Mouse (Mus musculus): Measurements from ENCODE around the gene Afdn. TPM values are rescaled to one million over a fixed set of nuclear protein-coding genes. Genes with fewer than 3 reads are reported as not detected.
"Not testable (repeated sequence)": the region's sequence is repeated elsewhere in the genome, so short reads cannot be mapped to it uniquely, and the experiment has no call there.

Afdn gene
- total RNA-seq, 2 experiments from 2014 or later = 0.59 to 10.6 TPM

- not testable (repeated sequence) for ATAC-seq (replicated peaks; ENCODE audit: low FRiP score, low TSS enrichment, poor library complexity, severe bottlenecking)
Measured at GRCm38 (mm10) chr17:13853883-13854282, 93.5 kb downstream of the Afdn start.

DNA sequence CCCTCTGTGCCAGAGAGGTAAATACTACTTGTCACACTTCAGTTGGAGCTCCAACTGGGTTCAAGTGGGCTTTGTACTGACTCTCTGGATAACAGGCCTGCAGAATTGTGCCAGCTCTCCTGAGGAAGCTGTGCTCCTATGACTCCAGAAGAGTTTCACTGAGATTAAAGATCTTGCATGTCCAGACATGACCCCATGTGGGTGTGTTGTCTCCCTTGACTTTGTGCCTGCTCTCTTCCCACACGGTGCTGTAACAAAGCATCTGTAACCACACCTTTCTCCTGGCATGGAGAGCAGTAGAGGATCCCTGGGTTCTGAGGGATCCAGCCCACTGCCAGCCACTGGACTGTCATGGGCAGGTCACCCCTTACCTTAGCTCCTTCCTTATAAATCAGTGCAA lies 95.1 kb downstream of the Afdn start:
- no peak for ATAC-seq (replicated peaks; ENCODE audit: low FRiP score, low TSS enrichment, poor library complexity, severe bottlenecking)

GRCm38 (mm10) chr17:13856429-13857090 lies 96.2 kb downstream of the Afdn start:
- no peak for ATAC-seq (replicated peaks; ENCODE audit: low FRiP score, low TSS enrichment, poor library complexity, severe bottlenecking)

- ATAC-seq (replicated peaks; ENCODE audit: low FRiP score, low TSS enrichment, poor library complexity, severe bottlenecking) = no peak
Measured at GRCm38 (mm10) chr17:13865340-13865739, 105.0 kb downstream of the Afdn start.

- no peak for ATAC-seq (replicated peaks; ENCODE audit: low FRiP score, low TSS enrichment, poor library complexity, severe bottlenecking)
Measured at GRCm38 (mm10) chr17:13866951-13867351, 106.6 kb downstream of the Afdn start.

GRCm38 (mm10) chr17:13867475-13867874 lies 107.1 kb downstream of the Afdn start:
- ATAC-seq (replicated peaks; ENCODE audit: low FRiP score, low TSS enrichment, poor library complexity, severe bottlenecking) = no peak

DNA sequence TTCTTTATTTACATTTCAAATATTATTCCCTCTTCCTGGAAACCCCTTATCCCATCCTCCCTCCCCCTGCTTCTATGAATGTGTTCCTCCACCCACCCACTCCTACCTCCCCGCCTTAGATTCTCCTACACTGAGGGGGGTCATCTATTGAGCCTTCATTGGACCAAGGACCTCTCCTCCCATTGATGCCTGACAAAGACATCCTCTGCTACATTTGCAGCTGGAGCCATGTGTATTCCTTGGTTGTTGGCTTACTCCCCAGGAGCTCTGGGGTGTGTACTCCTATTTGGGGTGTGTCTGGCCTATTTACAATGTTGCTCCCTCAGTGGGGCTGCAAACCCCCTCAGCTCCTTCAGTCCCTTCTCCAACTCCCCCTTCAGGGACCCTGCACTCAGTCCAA lies 109.9 kb downstream of the Afdn start:
- no peak for ATAC-seq (replicated peaks; ENCODE audit: low FRiP score, low TSS enrichment, poor library complexity, severe bottlenecking)

DNA sequence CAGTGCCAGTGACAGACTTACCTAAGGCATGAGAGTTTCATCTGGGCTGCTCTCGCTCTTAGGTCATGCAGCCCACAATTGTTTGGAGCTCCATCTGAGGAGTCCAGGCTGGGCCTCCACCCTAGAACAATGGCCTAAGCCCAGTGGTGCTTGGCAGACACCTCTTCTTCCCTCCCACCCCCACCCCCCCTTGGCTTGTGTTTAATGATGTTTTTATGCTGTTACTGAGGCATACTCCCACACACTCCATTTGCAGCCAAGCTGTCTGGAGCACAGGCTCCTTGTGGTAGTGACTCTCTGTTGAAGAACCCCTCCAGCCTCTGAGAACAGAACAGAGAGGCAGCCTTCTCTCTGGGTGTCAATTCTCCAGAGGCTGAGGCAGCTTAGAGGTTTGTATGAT lies 113.9 kb downstream of the Afdn start:
- ATAC-seq (replicated peaks; ENCODE audit: low FRiP score, low TSS enrichment, poor library complexity, severe bottlenecking) = no peak

DNA sequence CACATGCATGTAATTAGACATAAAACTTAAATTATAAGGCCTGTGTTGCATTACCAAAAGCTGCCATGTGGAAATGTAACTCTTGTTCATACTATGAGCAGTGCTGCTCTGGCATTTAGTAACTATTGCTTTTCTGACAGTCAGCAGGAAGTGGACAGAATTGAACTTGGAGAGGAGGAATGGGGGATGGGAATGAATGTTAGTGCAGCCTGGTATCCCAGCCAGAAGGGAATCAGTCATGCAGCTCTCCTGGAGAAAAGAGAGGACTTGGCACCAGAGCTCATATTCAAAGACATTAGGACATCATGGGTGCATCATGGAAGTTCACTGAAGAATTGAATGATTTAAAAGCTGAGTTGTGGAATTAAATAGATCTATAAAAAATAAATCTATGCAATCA lies 117.1 kb downstream of the Afdn start:
- ATAC-seq (replicated peaks; ENCODE audit: low FRiP score, low TSS enrichment, poor library complexity, severe bottlenecking) = no peak

GRCm38 (mm10) chr17:13879731-13880130 lies 119.4 kb downstream of the Afdn start:
- ATAC-seq (replicated peaks; ENCODE audit: low FRiP score, low TSS enrichment, poor library complexity, severe bottlenecking) = no peak

- ATAC-seq (replicated peaks; ENCODE audit: low FRiP score, low TSS enrichment, poor library complexity, severe bottlenecking) = no peak
Measured at GRCm38 (mm10) chr17:13883540-13883939, 123.2 kb downstream of the Afdn start.

GRCm38 (mm10) chr17:13889818-13890434 lies 129.6 kb downstream of the Afdn start:
- ATAC-seq (replicated peaks; ENCODE audit: low FRiP score, low TSS enrichment, poor library complexity, severe bottlenecking) = no peak

GRCm38 (mm10) chr17:13890932-13891331 lies 130.6 kb downstream of the Afdn start:
- ATAC-seq (replicated peaks; ENCODE audit: low FRiP score, low TSS enrichment, poor library complexity, severe bottlenecking) = no peak

GRCm38 (mm10) chr17:13898838-13899237 lies 138.5 kb downstream of the Afdn start:
- no peak for ATAC-seq (replicated peaks; ENCODE audit: low FRiP score, low TSS enrichment, poor library complexity, severe bottlenecking)

DNA sequence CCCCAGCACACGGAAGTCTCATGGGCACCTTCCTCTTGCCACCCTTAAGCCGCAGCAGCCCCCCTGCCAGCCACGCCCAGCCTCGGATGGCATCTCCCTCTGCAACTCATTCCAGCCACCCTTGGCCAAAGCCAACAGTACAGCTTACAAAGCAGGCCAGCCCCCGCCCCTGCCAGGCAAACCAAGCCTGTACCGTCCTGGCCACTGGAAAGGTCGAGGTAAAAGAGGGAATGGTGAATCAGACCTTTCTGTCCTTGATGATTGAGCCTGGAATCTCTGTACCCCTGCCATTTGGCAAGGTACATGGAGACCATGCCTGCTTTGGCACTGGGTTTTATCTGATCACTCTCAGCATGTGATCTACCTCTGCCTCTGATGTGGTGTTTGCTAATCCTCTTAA lies 138.9 kb downstream of the Afdn start:
- no peak for ATAC-seq (replicated peaks; ENCODE audit: low FRiP score, low TSS enrichment, poor library complexity, severe bottlenecking)

DNA sequence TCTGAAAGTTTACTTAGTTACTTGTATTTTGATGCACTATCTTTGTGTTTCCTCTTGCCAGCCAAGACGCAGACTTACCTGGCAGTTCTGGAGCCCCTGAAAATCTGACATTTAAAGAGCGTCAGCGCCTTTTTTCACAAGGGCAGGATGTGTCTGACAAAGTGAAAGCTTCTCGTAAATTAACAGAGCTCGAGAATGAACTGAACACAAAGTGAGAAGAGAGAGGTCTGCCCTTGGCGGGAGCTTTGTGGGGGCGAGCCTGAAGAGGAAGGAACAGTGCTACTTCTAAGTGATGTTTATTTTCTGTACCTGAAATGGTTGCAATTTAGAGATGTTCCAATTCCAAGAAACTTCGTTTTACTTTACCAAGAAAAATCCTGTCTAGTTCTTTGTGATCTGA lies 143.5 kb downstream of the Afdn start:
- no peak for ATAC-seq (replicated peaks; ENCODE audit: low FRiP score, low TSS enrichment, poor library complexity, severe bottlenecking)

DNA sequence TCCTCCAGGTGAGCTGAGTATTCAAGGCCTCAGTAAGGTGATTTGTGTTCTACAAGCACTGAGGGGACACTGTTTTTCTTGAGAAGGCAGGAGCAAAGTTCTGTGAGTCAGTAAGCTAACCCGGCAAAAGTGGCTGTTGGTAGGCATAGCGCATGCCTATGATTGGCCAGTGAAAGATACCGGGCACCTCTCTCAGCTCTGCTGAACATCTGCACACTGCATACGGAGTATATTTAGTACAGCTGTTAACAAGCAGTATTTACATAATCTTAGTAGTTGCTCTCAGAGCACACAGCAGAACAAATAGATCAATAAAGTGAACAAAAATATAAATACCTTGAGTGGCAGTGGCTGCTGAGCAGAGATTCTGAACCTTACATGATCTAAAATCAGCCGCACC lies 146.7 kb downstream of the Afdn start:
- no peak for ATAC-seq (replicated peaks; ENCODE audit: low FRiP score, low TSS enrichment, poor library complexity, severe bottlenecking)

- no peak for ATAC-seq (replicated peaks; ENCODE audit: low FRiP score, low TSS enrichment, poor library complexity, severe bottlenecking)
Measured at GRCm38 (mm10) chr17:13907681-13908080, 147.3 kb downstream of the Afdn start.

DNA sequence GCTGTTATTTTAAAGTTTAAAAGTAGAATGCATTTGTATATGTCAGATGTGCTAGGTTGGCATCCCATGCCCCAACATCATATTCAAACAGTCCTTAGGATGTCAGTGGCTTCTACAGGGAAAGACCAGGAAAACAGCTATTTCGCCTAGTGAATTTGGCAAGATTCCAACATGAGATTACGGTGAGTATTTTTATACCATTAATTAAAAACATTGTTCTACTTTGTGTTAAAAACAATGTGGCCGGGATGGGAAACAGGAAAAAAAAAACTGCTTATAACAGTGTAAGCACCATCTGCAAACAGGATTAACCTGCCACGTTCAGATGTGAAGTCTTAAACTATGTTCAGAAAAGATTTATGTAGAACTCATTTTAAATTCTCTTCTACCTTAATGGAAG lies 153.6 kb downstream of the Afdn start:
- ATAC-seq (replicated peaks; ENCODE audit: low FRiP score, low TSS enrichment, poor library complexity, severe bottlenecking) = no peak

DNA sequence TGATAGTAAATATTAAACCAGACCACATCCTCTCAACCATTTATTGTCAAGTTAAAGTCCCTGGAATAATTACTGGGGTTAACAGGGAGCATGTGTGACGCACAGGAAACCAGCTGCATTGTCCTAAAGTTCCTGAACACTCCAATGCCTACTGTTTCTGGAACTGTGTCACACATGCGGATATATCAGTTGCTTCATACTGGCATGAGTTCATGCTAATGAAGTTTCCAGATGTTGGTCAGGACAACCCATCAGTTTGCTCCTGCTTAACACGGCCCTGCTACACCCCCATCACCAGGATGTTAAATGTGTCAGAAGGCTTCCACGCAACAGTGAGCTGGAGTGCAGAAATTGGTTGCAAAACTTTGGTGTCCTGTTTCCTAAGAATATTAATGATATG lies 154.2 kb downstream of the Afdn start:
- no peak for ATAC-seq (replicated peaks; ENCODE audit: low FRiP score, low TSS enrichment, poor library complexity, severe bottlenecking)

DNA sequence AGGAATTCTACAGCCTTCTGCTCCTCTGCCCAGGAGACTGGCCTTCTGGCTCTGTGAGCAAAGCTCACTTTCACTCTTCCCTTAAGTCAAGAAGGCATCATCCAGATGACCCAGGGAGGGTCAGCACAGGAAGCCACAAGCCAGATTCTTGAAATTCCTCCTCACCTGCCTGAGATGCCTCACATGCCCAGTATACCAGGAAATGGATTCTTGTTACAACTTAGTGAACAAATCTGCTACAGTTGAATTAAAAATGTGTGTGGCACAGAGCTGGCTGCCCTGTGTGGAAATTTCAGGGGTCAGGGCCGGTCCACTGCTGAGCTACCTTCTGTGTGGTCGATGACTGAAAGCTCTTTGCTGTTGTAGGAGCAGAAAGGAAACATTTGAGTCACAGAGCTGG lies 160.4 kb downstream of the Afdn start:
- ATAC-seq (replicated peaks; ENCODE audit: low FRiP score, low TSS enrichment, poor library complexity, severe bottlenecking) = no peak

All from megakaryocyte-erythroid progenitor cell, adult 5-6 weeks (primary cell).